Mouse (Mus musculus) forebrain, embryonic 11.5 days (tissue): ENCODE measurements at regions not wholly inside any gene's neighbourhood (a gene's known extent, or its start where the extent isn't known, plus 50 kb on each side); places are given as distances from the start of the nearest gene placed in this dataset.

Experiments
- ATAC-seq: fragments of 200-750 bp; cut with Nextera tagmentation; replicated peaks from 2 replicates; pipeline ENCODE4 v1.8.0; 2017; ENCODE audit warnings: moderate TSS enrichment; ENCODE audit not compliant: low FRiP score
- DNase-seq: peaks from one replicate; pipeline ENCODE4 v3.0.0-alpha.2; 2017; ENCODE audit warnings: low spot score
- H3K27ac ChIP-seq: fragments of 300-500 bp; sonication (generic); 2 replicates; pipeline ENCODE4 v1.5.1; 2014; ENCODE audit warnings: low read depth, low read length
- H3K27me3 ChIP-seq: fragments of 300-500 bp; sonication (generic); 2 replicates; pipeline ENCODE4 v1.6.1; 2014; ENCODE audit warnings: mild to moderate bottlenecking, low read length, mixed read lengths; ENCODE audit not compliant: control insufficient read depth, insufficient read depth
- H3K36me3 ChIP-seq: fragments of 300-500 bp; sonication (generic); 2 replicates; pipeline ENCODE4 v1.6.1; 2014; ENCODE audit warnings: mild to moderate bottlenecking, low read length, moderate library complexity, mixed read lengths; ENCODE audit not compliant: control insufficient read depth, insufficient read depth
- H3K4me1 ChIP-seq: fragments of 300-500 bp; sonication (generic); replicated peaks from 2 replicates; pipeline ENCODE4 v1.6.1; 2014; ENCODE audit warnings: low read length, mixed read lengths; ENCODE audit not compliant: control insufficient read depth, insufficient read depth
- H3K4me2 ChIP-seq: fragments of 300-500 bp; sonication (generic); 2 replicates; pipeline ENCODE4 v1.6.1; 2014; ENCODE audit warnings: low read depth, mild to moderate bottlenecking, low read length, moderate library complexity, mixed read lengths; ENCODE audit not compliant: severe bottlenecking
- H3K4me3 ChIP-seq: fragments of 300-500 bp; sonication (generic); 2 replicates; pipeline ENCODE4 v1.5.1; 2014; ENCODE audit warnings: low read depth, low read length
- H3K9ac ChIP-seq: fragments of 300-500 bp; sonication (generic); 2 replicates; pipeline ENCODE4 v1.6.1; 2014; ENCODE audit warnings: low read length
- H3K9me3 ChIP-seq: fragments of 300-500 bp; sonication (generic); 2 replicates; pipeline ENCODE4 v1.6.1; 2016; ENCODE audit warnings: low read length, mixed read lengths; ENCODE audit not compliant: control insufficient read depth
- WGBS: fragments of 180-500 bp; shearing (Covaris S2); extraction: QIAGEN DNeasy Blood & Tissue Kit; methylation state at CpG from one replicate; pipeline ENCODE4 v1.1.7; 2014; 5-methylcytosine and 5-hydroxymethylcytosine counted together

DNA sequence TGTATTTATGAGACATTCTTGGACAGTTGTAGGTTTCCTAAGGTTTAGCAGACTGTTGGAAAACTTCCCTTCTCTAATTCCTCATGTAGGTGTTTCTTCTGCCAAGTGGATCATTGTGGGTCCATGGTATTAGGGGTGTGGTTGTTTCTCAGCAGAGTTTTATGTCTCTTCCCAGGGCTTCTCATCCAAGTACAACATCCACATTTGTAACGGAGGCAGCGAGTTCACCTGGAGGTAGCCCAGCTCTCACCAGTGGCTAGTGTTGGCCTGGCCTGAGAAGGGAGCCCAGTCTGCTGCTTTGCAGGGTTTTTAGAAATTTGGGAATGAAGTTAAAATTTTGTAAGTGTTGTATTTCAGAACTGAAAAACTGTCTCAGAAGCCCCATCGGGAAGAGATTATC, 122.4 kb downstream of the Wnt5a start:
- DNase-seq = no peak
- H3K27me3 ChIP-seq = no peaks in the 10 kb centered on the region
- no peaks in the 10 kb centered on the region for H3K9me3 ChIP-seq
- H3K27ac ChIP-seq = no peak overlapping the region
- H3K4me2 ChIP-seq = no peak overlapping the region
- no peaks in the 10 kb centered on the region for H3K4me1 ChIP-seq
- no peak overlapping the region for H3K4me3 ChIP-seq
- H3K9ac ChIP-seq = no peak overlapping the region
- no peak for ATAC-seq
- no peaks in the 10 kb centered on the region for H3K36me3 ChIP-seq
- 96% methylated on average over 3 of the region's 3 CpGs for WGBS

DNA sequence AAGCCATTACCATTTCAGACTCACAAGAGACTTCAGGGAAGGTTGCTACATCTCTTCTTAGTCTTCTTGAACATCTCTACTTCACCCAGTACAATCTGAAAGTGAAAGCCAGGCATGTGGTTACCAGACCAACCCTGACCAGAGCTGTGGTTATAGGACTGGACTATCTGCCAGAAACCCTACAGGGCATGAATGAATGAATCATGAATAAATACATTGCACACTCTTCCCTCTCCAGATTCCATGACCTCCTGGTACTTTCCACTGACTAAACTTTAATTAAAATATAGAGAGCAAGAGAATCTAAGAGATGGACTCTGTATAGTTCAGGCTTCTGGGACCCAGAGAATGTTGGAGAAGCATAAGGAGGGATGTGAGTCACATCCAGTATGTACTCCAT, 130.6 kb downstream of the Wnt5a start:
- no peak for DNase-seq

DNA sequence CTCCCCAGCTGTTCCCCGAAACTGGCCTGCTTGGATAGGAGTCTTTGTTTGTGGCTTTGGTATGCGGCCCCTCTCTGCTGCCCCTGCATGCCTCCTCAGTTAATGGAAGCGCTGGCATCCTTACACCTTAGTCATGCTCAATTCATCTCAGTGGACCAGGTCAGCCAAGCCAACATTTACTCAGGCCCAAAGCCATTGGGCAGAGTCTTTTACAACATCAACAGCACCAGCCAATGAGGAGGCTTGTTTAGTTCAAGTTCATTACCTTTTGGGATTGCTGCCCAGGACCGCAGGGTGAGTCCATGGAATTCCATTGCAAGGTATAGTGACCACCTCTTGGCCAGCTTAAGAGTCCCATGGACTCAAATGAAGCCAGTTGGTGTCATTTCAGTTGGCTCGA, 134.5 kb downstream of the Wnt5a start:
- no peak overlapping the region for H3K27ac ChIP-seq
- H3K4me2 ChIP-seq = no peak overlapping the region
- H3K4me1 ChIP-seq = no peaks in the 10 kb centered on the region
- H3K9ac ChIP-seq = no peak overlapping the region
- no peaks in the 10 kb centered on the region for H3K9me3 ChIP-seq
- no peak overlapping the region for H3K4me3 ChIP-seq
- 89% methylated on average over 5 of the region's 5 CpGs for WGBS
- no peak for DNase-seq
- H3K36me3 ChIP-seq = no peaks in the 10 kb centered on the region
- no peaks in the 10 kb centered on the region for H3K27me3 ChIP-seq
- no peak for ATAC-seq

More for the DNA sequence above, 130.6 kb downstream of the Wnt5a start:
- Histone ChIP-seq H3K4me3 (no peak overlapping the region), H3K9ac (no peak overlapping the region), H3K9me3 (no peaks in the 10 kb centered on the region), H3K36me3 (no peaks in the 10 kb centered on the region), H3K4me2 (no peak overlapping the region), H3K27ac (no peak overlapping the region), H3K4me1 (no peaks in the 10 kb centered on the region), H3K27me3 (no peaks in the 10 kb centered on the region)
- ATAC-seq = no peak

DNA sequence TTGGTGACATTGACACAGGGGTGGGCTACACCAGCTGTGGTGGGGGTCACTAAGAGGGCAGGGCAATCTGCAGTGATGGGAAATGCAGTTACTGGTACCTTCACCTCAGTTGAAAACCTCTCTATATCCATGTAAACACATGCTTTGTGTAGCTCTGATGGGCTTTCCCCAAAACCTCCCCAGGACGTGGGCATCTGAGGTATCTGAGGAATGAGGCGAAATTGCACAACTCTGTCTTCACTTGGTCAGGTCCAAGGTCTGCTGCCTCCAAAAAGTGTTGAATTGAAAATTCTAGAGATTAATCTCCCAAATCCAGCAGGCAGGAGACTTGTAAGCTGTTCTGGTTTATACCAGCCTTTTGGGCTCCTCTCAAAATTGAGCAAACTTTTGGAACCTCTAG, 141.3 kb downstream of the Wnt5a start:
- H3K4me2 ChIP-seq = no peak overlapping the region
- DNase-seq (no peak), ATAC-seq (no peak)
- no peak overlapping the region for H3K27ac ChIP-seq
- no peaks in the 10 kb centered on the region for H3K9me3 ChIP-seq
- no peak overlapping the region for H3K9ac ChIP-seq
- no peaks in the 10 kb centered on the region for H3K4me1 ChIP-seq
- H3K36me3 ChIP-seq = no peaks in the 10 kb centered on the region
- H3K27me3 ChIP-seq = no peaks in the 10 kb centered on the region
- 93% methylated on average over 2 of the region's 2 CpGs for WGBS
- no peak overlapping the region for H3K4me3 ChIP-seq

DNA sequence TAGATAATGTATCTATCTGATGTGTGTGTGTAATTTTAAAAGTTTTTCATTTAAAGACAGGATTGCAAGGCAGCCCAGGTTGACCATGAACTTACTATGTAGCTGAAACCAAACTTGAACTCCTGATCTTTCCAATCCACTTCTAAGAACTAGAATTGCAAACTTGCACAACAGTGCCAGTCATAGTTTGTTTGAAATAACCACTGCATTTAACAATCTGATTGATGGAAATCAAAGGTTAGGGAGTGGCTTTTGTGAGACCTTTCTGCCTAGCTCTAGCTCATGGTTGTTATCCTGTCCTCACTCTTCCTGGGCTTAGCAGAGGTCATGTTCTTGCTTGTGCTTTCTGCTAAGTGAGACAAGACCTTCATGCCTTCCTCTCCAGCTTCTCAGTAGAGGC, 144.9 kb downstream of the Wnt5a start:
- H3K4me3 ChIP-seq = no peak overlapping the region
- H3K9me3 ChIP-seq = no peaks in the 10 kb centered on the region
- no peak overlapping the region for H3K4me2 ChIP-seq
- H3K27me3 ChIP-seq = no peaks in the 10 kb centered on the region
- DNase-seq (no peak), ATAC-seq (no peak)
- H3K27ac ChIP-seq = no peak overlapping the region
- no peaks in the 10 kb centered on the region for H3K4me1 ChIP-seq
- no peaks in the 10 kb centered on the region for H3K36me3 ChIP-seq
- no peak overlapping the region for H3K9ac ChIP-seq

DNA sequence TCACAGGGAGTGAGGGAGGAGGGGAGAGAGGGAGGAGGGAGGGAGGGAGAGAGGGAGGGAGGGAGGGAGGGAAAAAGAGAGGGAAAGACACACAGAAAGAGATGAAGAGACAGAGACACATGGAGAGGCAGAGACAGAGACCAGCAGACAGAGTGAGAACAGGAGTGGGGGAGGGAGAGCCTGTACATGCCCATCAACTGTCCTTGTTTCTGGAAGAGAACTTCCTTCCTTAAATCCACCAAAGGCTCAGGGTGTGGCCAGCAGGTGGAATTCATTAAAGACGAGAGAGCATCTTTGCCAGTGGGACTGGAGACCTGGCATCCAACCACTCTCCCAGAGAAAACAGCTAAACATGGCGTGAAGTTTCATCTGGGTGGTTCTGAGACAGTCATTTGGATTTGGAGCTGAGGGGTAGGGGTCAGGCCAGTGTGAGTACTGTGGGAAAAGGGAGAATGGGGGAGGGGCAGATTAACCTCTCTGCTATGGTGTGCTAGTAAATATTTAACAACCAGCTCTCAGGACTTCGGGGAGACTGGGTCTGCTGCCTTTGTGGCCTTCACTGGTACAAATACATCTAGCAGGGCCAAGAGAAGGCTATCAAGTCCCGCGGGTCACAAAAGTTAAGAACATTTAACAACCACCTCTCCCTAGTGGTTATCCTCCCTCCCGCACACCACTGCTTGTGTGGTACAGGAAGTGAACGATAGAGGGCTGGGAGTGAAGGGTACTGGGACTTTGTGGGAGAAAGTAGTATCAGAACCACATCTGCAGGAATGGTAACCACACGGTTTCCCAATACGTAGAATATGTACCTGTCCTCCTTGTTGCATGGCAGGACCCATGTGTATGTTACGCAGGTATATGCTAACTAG, 148.7 kb downstream of the Wnt5a start:
- WGBS = 83% methylated on average over 10 of the region's 10 CpGs
- no peak for DNase-seq
- no peak overlapping the region for H3K4me3 ChIP-seq
- H3K4me1 ChIP-seq = no peaks in the 10 kb centered on the region
- H3K9ac ChIP-seq = no peak overlapping the region
- H3K4me2 ChIP-seq = no peak overlapping the region
- no peaks in the 10 kb centered on the region for H3K9me3 ChIP-seq
- no peaks in the 10 kb centered on the region for H3K27me3 ChIP-seq
- ATAC-seq = no peak
- H3K27ac ChIP-seq = no peak overlapping the region
- H3K36me3 ChIP-seq = no peaks in the 10 kb centered on the region

DNA sequence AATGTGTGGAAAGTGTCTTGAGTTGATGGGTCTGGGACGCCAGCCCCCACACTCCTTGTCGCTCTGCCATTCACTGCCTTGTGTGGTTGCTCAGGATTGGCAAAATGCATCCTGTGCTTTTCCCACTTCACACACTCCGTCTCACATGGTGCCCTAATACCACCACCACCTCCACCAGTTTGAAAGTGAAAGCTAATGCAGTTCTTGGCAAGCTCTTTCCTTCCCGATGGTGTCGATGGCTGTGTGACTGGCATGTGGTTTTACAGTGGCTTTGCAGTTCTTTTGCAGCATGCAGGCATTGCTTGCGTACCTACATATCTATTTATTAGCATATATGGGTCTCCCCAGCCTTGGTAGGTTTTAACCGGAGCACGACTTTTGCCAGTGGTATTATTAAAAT, 152.7 kb downstream of the Wnt5a start:
- Histone ChIP-seq H3K36me3 (no peaks in the 10 kb centered on the region), H3K9me3 (no peaks in the 10 kb centered on the region), H3K4me1 (no peaks in the 10 kb centered on the region), H3K27ac (no peak overlapping the region), H3K27me3 (no peaks in the 10 kb centered on the region), H3K4me2 (no peak overlapping the region), H3K4me3 (no peak overlapping the region), H3K9ac (no peak overlapping the region)
- ATAC-seq (no peak), DNase-seq (no peak)
- 92% methylated on average over 8 of the region's 8 CpGs for WGBS

DNA sequence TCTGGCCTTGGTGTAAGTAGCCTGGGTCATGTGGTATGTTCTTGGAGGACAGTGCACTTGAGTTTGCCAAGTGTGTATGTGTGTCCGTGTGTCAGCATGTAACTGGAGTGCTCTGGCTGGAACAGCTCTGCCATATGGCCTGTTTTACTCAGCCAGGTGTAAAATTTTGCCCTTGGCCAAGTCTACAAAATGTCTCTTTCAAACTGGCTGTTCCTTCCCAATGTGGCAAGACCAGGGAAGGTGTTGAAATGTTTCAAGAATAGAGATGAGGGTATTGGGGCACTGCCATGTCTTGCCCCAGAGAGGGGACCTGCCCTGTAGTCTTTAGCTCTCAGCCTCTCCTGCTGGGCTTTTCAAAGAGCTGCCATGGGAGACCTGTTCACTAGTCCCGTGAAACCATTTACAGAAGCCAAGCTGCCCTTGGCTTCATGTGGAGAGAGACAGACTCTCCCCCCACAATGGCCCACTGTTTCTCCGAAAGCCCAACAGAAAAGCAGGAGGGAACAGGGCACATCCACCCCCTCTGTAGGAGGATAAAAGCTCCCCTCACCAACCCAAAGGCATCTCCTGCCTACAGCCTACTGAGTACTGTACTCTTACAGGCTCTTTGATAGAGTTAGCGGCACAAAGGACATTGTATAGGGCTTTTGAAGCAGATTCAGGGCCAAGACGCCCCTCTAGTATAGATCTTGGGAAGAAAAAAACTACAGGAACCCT, 156.5 kb downstream of the Wnt5a start:
- Histone ChIP-seq H3K27me3 (no peaks in the 10 kb centered on the region), H3K27ac (no peak overlapping the region), H3K9me3 (no peaks in the 10 kb centered on the region), H3K9ac (no peak overlapping the region), H3K4me2 (no peak overlapping the region), H3K36me3 (no peaks in the 10 kb centered on the region), H3K4me3 (no peak overlapping the region), H3K4me1 (no peaks in the 10 kb centered on the region)
- ATAC-seq (no peak), DNase-seq (no peak)
- 45% methylated on average over 5 of the region's 5 CpGs for WGBS

DNA sequence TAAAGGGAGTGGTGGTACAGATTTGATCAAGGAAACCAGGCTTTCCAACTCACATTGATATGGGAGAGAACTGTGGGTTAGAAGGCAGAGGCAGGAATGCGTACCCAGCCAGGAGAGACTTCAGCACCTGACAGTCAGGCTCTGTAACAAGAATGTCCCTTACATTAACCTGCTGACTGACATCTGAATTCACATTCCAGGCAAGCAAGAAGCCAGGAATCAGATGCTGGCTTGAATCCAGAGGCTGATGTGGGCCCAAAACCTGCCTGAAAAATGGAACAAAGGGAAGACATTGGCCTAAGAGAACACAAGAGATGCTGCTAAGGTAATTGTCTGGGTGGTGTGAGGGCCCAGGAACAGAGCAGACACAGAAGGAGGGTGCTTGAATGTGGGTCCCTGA, 158.8 kb downstream of the Wnt5a start:
- ATAC-seq (no peak), DNase-seq (no peak)
- Histone ChIP-seq H3K4me3 (no peak overlapping the region), H3K4me2 (no peak overlapping the region), H3K4me1 (no peaks in the 10 kb centered on the region), H3K9me3 (no peaks in the 10 kb centered on the region), H3K27me3 (no peaks in the 10 kb centered on the region), H3K27ac (no peak overlapping the region), H3K9ac (no peak overlapping the region), H3K36me3 (no peaks in the 10 kb centered on the region)
- 100% methylated on average over 1 of the region's 1 CpGs for WGBS
